Mouse (Mus musculus): ENCODE measurements at regions not wholly inside any gene's neighbourhood (a gene's known extent, or its start where the extent isn't known, plus 50 kb on each side); places are given as distances from the start of the nearest gene placed in this dataset.

DNA sequence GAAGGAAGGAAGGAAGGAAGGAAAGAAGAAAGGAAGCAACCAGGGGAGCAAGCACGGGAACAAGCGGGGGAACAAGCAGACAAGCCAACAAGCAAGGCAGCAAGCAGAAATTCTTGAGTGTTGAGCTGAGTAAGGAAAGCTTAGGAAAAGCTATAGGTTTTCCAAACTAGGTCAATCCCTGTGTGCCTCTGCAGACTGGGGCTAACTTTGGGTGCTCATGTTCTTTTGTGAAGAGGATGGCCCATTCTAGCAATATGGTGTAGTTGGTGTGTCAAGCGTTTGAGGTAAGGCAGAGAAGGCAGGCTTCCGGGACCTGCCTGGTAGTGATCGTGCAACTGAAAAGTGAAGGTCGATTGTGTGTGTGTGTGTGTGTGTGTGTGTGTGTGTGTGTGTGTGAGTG, 54.8 kb upstream of the Ezh2 start:
- TF ChIP-seq CTCF (conservative IDR thresholded peaks at IDR 0.05; ENCODE audit: low read length) (no peak), POU5F1 (IDR thresholded peaks at IDR 0.05; ENCODE audit: borderline replicate concordance, low read length) (no peak)
